Mouse (Mus musculus): ENCODE measurements around the gene Hoxa4.

Hoxa4 gene

GRCm38 (mm10) chr6:52153270-52153669 lies 38.3 kb downstream of the Hoxa4 start:
- CTCF ChIA-PET: no interaction called here

- CTCF ChIA-PET: no interaction called here
Measured at GRCm38 (mm10) chr6:52152226-52153193, 39.0 kb downstream of the Hoxa4 start.

- CTCF ChIA-PET: no interaction called here
Measured at GRCm38 (mm10) chr6:52151571-52151970, 40.0 kb downstream of the Hoxa4 start.

- CTCF ChIA-PET: no interaction called here
Measured at GRCm38 (mm10) chr6:52150401-52150966, 41.1 kb downstream of the Hoxa4 start.

All from spleen, embryonic (tissue).